8 mouse cellular contexts compared by ENCODE assay signal in the genomic region with DNA sequence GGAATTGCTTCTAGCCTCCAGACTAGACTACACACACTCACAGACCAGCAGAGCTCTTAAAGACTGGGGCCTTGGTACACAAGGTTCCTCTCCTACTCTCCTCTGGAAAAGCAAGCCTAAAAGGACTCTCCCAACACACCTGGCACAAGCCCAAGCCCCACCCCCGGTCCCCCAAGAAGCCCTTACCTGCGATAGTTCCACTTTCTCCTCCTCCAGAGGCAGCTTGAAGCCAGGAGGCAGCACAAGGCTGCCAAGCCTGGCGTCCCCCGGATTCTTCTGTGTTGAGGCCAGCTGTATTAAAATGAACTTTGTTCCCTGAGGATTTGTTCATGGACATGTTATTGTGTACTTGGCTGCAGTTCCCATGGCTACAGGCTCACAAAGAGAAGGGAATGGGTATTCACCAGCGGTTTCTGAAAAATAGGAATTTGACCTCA. TPM values are rescaled to one million over a fixed set of nuclear protein-coding genes. Genes with fewer than 3 reads are reported as not detected.
DNase-seq lines count a peak whose midpoint lies in the region; ATAC-seq and TF ChIP-seq lines count a peak whose summit lies in the region.

A gene (minus strand): TSS at position 294 of the 437 bp plus-strand sequence.

- H3K4me3 ChIP-seq in C2C12 (ENCODE audit: insufficient read depth, poor library complexity, severe bottlenecking): no peak within 1 kb of the TSS
- peak within 1 kb of the TSS; percentile 13 for H3K4me3 ChIP-seq in forebrain, embryonic 13.5 days
- H3K4me3 ChIP-seq in small intestine, adult 2 months (ENCODE audit: low read depth, low read length): peak within 1 kb of the TSS; percentile 40

- H3K79me2 ChIP-seq in C2C12 (ENCODE audit: control insufficient read depth, insufficient read depth): no peaks in the 10 kb centered on the region

- WGBS in forebrain, embryonic 13.5 days: 12% methylated on average over 5 of the region's 5 CpGs
- 15% methylated on average over 5 of the region's 5 CpGs for WGBS in small intestine, adult 2 months

- no peaks in the 10 kb centered on the region for H3K79me3 ChIP-seq in C2C12 (ENCODE audit: low read depth)

- no peak for TF ChIP-seq POLR2A in small intestine, adult 2 months (IDR thresholded peaks at IDR 0.05; ENCODE audit: low read depth, low read length)

- H3K27me3 ChIP-seq in C2C12 (ENCODE audit: control insufficient read depth, insufficient read depth, insufficient read length): peaks cover 6% of the 10 kb centered on the region
- no peaks in the 10 kb centered on the region for H3K27me3 ChIP-seq in forebrain, embryonic 13.5 days
- H3K27me3 ChIP-seq in small intestine, adult 2 months (ENCODE audit: control insufficient read depth, insufficient read depth, low read length): no peaks in the 10 kb centered on the region

- H3K9ac ChIP-seq in forebrain, embryonic 13.5 days: peak within 1 kb of the TSS; percentile 51

- H3K36me3 ChIP-seq in C2C12 (ENCODE audit: control insufficient read depth, insufficient read depth): no peaks in the 10 kb centered on the region
- no peaks in the 10 kb centered on the region for H3K36me3 ChIP-seq in forebrain, embryonic 13.5 days (ENCODE audit: poor library complexity, severe bottlenecking)
- H3K36me3 ChIP-seq in small intestine, adult 2 months (ENCODE audit: control insufficient read depth, insufficient read depth, low read length): no peaks in the 10 kb centered on the region

- H3K4me1 ChIP-seq in forebrain, embryonic 13.5 days: peaks cover 12% of the 10 kb centered on the region
- H3K4me1 ChIP-seq in small intestine, adult 2 months (ENCODE audit: control insufficient read depth, insufficient read depth, insufficient read length, low read length): peaks cover 12% of the 10 kb centered on the region; the same call in 1 of the 2 replicates

- no peaks in the 10 kb centered on the region for H3K9me3 ChIP-seq in forebrain, embryonic 13.5 days (replicated peaks)

- no peak for TF ChIP-seq CTCF in C2C12 (IDR thresholded peaks at IDR 0.05; ENCODE audit: control insufficient read depth, insufficient read depth, insufficient read length)
- TF ChIP-seq CTCF in small intestine, adult 2 months (IDR thresholded peaks at IDR 0.05; ENCODE audit: extremely low read depth, insufficient read length, insufficient replicate concordance, low read depth, low read length): no peak

- intact Hi-C loops in heart, postnatal 36 days (cut with DNase I): no loop called here

- no peak within 1 kb of the TSS for H3ac ChIP-seq in C2C12 (ENCODE audit: control insufficient read depth, insufficient read length, low read depth)

- peak; percentile 83 for DNase-seq in adipocyte (ENCODE audit: low spot score)
- DNase-seq in heart, postnatal 36 days: peak; percentile 55
- peak; percentile 26 to 33 for DNase-seq in layer of hippocampus, postnatal 10 days (ENCODE audit: low spot score in 2 of 2)
- peak; percentile 77 for DNase-seq in lung, postnatal 25 days (ENCODE audit: low spot score)

- H3K27ac ChIP-seq in forebrain, embryonic 13.5 days: peak within 1 kb of the TSS; percentile 70
- H3K27ac ChIP-seq in small intestine, adult 2 months (ENCODE audit: insufficient read depth, low read depth, low read length): peak within 1 kb of the TSS; percentile 68

- H3K4me2 ChIP-seq in forebrain, embryonic 13.5 days: peak within 1 kb of the TSS; percentile 36

- ATAC-seq in forebrain, embryonic 13.5 days: peak; percentile 58; the same call in 1 of the 2 replicates
- no peak for ATAC-seq in frontal cortex, adult (ENCODE audit: low TSS enrichment)

TF ChIP-seq in C2C12, 6 proteins besides CTCF, POLR2A, EP300 and RAD21:
- no peak for TF ChIP-seq USF1 (IDR thresholded peaks at IDR 0.05; ENCODE audit: low read depth)

RNA-seq across cellular contexts. Expression of the gene that starts here (rescaled TPM):
- 26.7 TPM for polyA plus RNA-seq in C2C12 (2012; fragmentation: generic; extraction: Trizol)
- 30.5 and 35.3 TPM in 2 replicates for polyA plus RNA-seq in forebrain, embryonic 13.5 days (2015; fragmentation: Nextera tagmentation; extraction: Ambion mirVana)
- 10 to 100 TPM in 1 of 2 experiments, 1 to 10 TPM in 1; 9.5 to 11.5 TPM for total RNA-seq in heart, postnatal 36 days (2021)
- total RNA-seq in layer of hippocampus, postnatal 10 days (2021): 10 to 100 TPM; 23.6 to 28.3 TPM
- 51.5 and 143 TPM in 2 replicates for polyA plus RNA-seq in small intestine, adult 2 months (2012; rRNA removed)

Comparison
In these comparisons a context has a peak if more than half of its experiments do, and no peak if none do; other contexts are left out.
1. DNase-seq: peak in every context shown above with its lines; median percentile 83 in adipocyte; 77 in lung, postnatal 25 days; 55 in heart, postnatal 36 days; 30 in layer of hippocampus, postnatal 10 days.